In genomic region chr11:68030771-68031170, GRCm38 (mm10) we compare ENCODE assay signal across 8 mouse cellular contexts.
DNase-seq lines count a peak whose midpoint lies in the region; TF ChIP-seq lines count a peak whose summit lies in the region.

No protein-coding gene starts in this region.

- peak; percentile 51 for DNase-seq in adrenal gland, postnatal 14 days
- DNase-seq in adrenal gland, adult 18-20 months (ENCODE audit: low spot score in 2 of 2) = no peak
- peak; percentile 26 to 61 for DNase-seq in frontal cortex, postnatal 14 days (ENCODE audit: low spot score in 2 of 2)
- peak; percentile 18 to 19 for DNase-seq in kidney, postnatal 36 days
- DNase-seq in right cerebral cortex, postnatal 14 days = peak; percentile 66
- DNase-seq in urinary bladder, adult 18-20 months (ENCODE audit: low spot score in 2 of 2) = no peak
- no peak for DNase-seq in spleen, postnatal 36 days (ENCODE audit: low spot score in 2 of 2)

- TF ChIP-seq CTCF in C2C12 (IDR thresholded peaks at IDR 0.05; ENCODE audit: control insufficient read depth, insufficient read depth, insufficient read length) = no peak

- no peak overlapping the region for H3K4me3 ChIP-seq in C2C12 (ENCODE audit: insufficient read depth, poor library complexity, severe bottlenecking)

- no peaks in the 10 kb centered on the region for H3K79me2 ChIP-seq in C2C12 (ENCODE audit: control insufficient read depth, insufficient read depth)

- no peaks in the 10 kb centered on the region for H3K27me3 ChIP-seq in C2C12 (ENCODE audit: control insufficient read depth, insufficient read depth, insufficient read length)

- no peaks in the 10 kb centered on the region for H3K36me3 ChIP-seq in C2C12 (ENCODE audit: control insufficient read depth, insufficient read depth)

- H3K79me3 ChIP-seq in C2C12 (ENCODE audit: low read depth) = no peaks in the 10 kb centered on the region

- no peak overlapping the region for H3ac ChIP-seq in C2C12 (ENCODE audit: control insufficient read depth, insufficient read length, low read depth)

TF ChIP-seq in C2C12, 6 proteins besides CTCF, POLR2A, EP300 and RAD21:
- TF ChIP-seq MYOD1 (IDR thresholded peaks at IDR 0.05; ENCODE audit: control insufficient read depth, insufficient read length, low read depth) = peak; percentile 52
- TF ChIP-seq USF1 (IDR thresholded peaks at IDR 0.05; ENCODE audit: low read depth) = no peak
- no peak for TF ChIP-seq MYOG (IDR thresholded peaks at IDR 0.05; ENCODE audit: control insufficient read depth, extremely low read depth, insufficient read length)
- peak; percentile 37 for TF ChIP-seq FOSL1 (IDR thresholded peaks at IDR 0.05; ENCODE audit: insufficient read depth, low read length, poor library complexity, severe bottlenecking)
- peak; percentile 60 for TF ChIP-seq MAX (IDR thresholded peaks at IDR 0.05)
- TF ChIP-seq CEBPB (IDR thresholded peaks at IDR 0.05; ENCODE audit: low read depth) = no peak

Comparison
In these comparisons a context has a peak if more than half of its experiments do, and no peak if none do; other contexts are left out.
1. DNase-seq: peak in adrenal gland, postnatal 14 days (single experiment), frontal cortex, postnatal 14 days (2 of 2), kidney, postnatal 36 days (2 of 2) and right cerebral cortex, postnatal 14 days (single experiment); none in adrenal gland, adult 18-20 months (0 of 2), urinary bladder, adult 18-20 months (0 of 2) and spleen, postnatal 36 days (0 of 2).